Mouse (Mus musculus) stomach, adult 2 months (tissue): ENCODE results near the gene Bpifa1. TPM values are rescaled to one million over a fixed set of nuclear protein-coding genes. Genes with fewer than 3 reads are reported as not detected.

Experiments used
- polyA plus RNA-seq: library from polyadenylated mRNA; depleted of rRNA; stranded (reverse); fragments of >200 nt; gene quantifications from 2 replicates; pipeline ENCODE4 v1.2.3, GENCODE M21; 2012; rRNA removed

Bpifa1 gene
- polyA plus RNA-seq: not detected in 2 replicates

DNA sequence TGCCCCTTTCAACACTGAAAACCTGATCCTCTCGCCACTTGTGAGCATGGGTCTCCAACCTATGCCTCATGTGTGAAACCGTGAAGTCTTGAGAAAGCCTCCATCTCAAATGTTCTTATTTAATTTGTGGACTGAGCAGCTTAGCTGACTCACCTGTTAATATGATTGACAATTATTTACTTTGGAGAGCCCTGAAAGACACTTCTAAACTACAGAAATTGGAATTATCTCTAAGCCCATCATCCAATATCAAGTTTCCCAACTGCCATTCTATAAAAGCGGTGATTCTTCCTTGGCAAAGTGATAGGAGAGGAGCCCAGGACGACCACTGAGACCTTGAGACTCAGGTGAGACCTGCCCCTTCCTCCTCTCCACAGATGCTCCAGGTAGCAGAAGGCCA lies at the start of gene Bpifa1:
Bpifa1 (plus strand) TSS at position 301 of the 400 bp plus-strand sequence.

DNA sequence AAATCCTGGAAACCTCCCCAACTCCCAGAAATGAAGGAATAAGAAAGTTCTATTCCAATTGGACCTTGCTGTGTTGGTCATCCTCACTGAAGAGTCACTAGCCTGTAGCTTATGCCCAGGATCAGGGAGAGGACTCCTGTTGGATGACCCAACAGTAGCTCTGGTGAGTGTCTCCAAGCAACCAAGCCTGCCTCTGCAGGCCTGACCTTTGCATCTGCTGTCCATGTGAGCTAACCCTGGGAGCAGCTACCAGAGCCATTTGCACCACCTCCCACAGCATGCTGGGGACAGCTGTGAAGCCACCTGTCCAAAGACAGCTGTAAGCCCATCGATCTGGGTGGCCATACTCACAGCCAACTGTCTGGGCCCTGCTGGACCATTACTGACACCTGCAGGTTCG lies 12.6 kb upstream of the Bpifa1 start, which contains the start of gene Bpifa3:
Bpifa3 (plus strand) TSS at position 217 of the 400 bp plus-strand sequence.

DNA sequence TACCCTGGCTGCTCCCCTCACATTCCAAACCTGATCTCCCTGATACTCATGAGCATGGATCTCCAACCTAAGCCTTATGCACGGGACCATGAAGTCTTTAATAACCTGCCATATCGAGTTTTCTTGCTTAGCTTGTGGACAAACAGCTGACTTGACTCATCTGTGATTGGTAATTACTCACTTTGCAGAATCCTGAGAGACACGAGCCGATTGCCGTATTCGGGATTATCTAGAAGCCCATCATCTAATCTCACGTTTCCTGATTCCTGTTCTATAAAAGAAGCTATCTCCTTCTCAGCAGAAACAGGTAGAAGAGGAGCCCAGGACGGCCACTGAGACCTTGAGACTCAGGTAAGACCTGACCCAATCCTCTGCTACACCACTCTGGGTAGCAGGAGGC lies 19.6 kb downstream of the Bpifa1 start, which contains the start of gene Bpifa5:
Bpifa5 (plus strand) TSS at position 301 of the 400 bp plus-strand sequence.

DNA sequence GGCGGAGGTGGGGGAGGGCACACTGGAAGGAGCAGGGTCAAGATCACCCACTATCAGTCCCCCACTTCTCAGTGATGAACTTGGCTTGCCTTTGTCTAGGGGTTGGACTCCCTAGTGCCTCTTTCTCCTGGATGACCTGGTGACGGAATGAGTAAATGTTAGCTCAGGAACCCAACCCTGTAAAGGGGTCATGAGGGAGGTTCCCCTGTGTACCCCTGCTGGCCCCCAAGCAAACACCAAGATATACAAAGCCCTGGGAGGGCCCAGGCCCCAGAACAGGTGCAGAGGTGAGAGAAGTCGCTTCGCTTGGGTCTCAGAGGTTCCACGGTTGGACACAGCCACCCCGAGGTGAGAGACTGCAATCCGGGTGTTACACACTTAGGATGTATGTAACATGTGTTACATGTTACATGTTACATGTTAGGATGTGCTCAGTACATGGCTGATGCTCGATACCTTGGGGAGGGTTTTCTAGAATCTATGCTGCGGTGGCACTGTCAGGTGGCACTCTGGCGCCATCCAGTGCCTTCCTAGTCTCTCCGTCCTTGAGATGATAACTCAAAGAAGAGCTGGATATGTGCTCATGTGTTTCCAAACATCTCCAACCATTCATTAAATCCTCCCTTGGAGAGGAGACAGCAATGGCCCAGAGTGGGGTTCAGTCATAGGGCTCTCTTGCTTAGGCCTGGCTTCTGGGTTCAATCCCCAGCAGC lies 48.0 kb downstream of the Bpifa1 start, which contains the start of gene Bpifb1:
Bpifb1 (plus strand) TSS at position 273 of the 713 bp plus-strand sequence.

Other genes with a start within 250 kb of the Bpifa1 start
- not detected in 2 replicates for gene Bpifb6, start 242.5 kb upstream of the Bpifa1 start, polyA plus RNA-seq
- gene Bpifb3, start 224.7 kb upstream of the Bpifa1 start, polyA plus RNA-seq: not detected in 2 replicates
- gene Bpifb4, start 204.7 kb upstream of the Bpifa1 start, polyA plus RNA-seq: 0.28 TPM in 1 of 2 replicates, not detected in the other
- not detected in 2 replicates for gene Bpifa6, start 167.9 kb upstream of the Bpifa1 start, polyA plus RNA-seq
- not detected in 2 replicates for gene Bpifa2, start 134.6 kb upstream of the Bpifa1 start, polyA plus RNA-seq
- gene Bpifa3, start 12.5 kb upstream of the Bpifa1 start, polyA plus RNA-seq: not detected in 2 replicates
- gene Bpifa5, start 19.7 kb downstream of the Bpifa1 start, polyA plus RNA-seq: 1.4 and 1.7 TPM in 2 replicates
- gene Bpifb1, start 47.9 kb downstream of the Bpifa1 start, polyA plus RNA-seq: 215 and 288 TPM in 2 replicates
- 0.55 and 0.77 TPM in 2 replicates for gene Bpifb5, start 80.9 kb downstream of the Bpifa1 start, polyA plus RNA-seq
- not detected in 2 replicates for gene Bpifb9a, start 115.0 kb downstream of the Bpifa1 start, polyA plus RNA-seq
- gene Bpifb9b, start 164.3 kb downstream of the Bpifa1 start, polyA plus RNA-seq: not detected in 2 replicates
- gene Cdk5rap1, start 230.1 kb downstream of the Bpifa1 start, polyA plus RNA-seq: 2.3 and 3.1 TPM in 2 replicates